Mouse (Mus musculus): Measurements from ENCODE around the gene Socs1. TPM values are rescaled to one million over a fixed set of nuclear protein-coding genes. Genes with fewer than 3 reads are reported as not detected.

Socs1 gene
- polyA plus RNA-seq, 1 experiment = 279 TPM

- H3K4me1 ChIP-seq (replicated peaks; ENCODE audit: control insufficient read depth, insufficient read depth, low read length) = peaks cover 53% of the 10 kb centered on the region
- WGBS = 1% methylated on average over 81 of the region's 81 CpGs
- TF ChIP-seq CTCF (IDR thresholded peaks at IDR 0.05; ENCODE audit: borderline replicate concordance, control insufficient read depth, extremely low read depth, insufficient read depth, low read length, poor library complexity) (no peak), POLR2A (IDR thresholded peaks at IDR 0.05; ENCODE audit: control insufficient read depth, extremely low read depth, insufficient read depth, low read length, poor library complexity) (no peak)
- peak overlapping the region; percentile 69 for H3K4me3 ChIP-seq (ENCODE audit: control insufficient read depth, insufficient read depth, low read length)
- peaks cover 25% of the 10 kb centered on the region for H3K36me3 ChIP-seq (ENCODE audit: control insufficient read depth, insufficient read depth, low read length)
- DNase-seq = peak; percentile 54
- H3K27me3 ChIP-seq (ENCODE audit: control insufficient read depth, insufficient read depth, low read length) = no peaks in the 10 kb centered on the region
- H3K27ac ChIP-seq (ENCODE audit: control insufficient read depth, insufficient read depth, low read length) = peak overlapping the region; percentile 63
These were observed 1.2 kb downstream of the Socs1 start for GRCm38 (mm10) chr16:10783883-10784792.

- Histone ChIP-seq H3K36me3 (ENCODE audit: control insufficient read depth, insufficient read depth, low read length) (peaks cover 25% of the 10 kb centered on the region), H3K27me3 (ENCODE audit: control insufficient read depth, insufficient read depth, low read length) (no peaks in the 10 kb centered on the region), H3K4me3 (ENCODE audit: control insufficient read depth, insufficient read depth, low read length) (peak overlapping the region; percentile 69), H3K4me1 (replicated peaks; ENCODE audit: control insufficient read depth, insufficient read depth, low read length) (peaks cover 46% of the 10 kb centered on the region), H3K27ac (ENCODE audit: control insufficient read depth, insufficient read depth, low read length) (peak overlapping the region; percentile 68)
- TF ChIP-seq POLR2A (IDR thresholded peaks at IDR 0.05; ENCODE audit: control insufficient read depth, extremely low read depth, insufficient read depth, low read length, poor library complexity) (no peak), CTCF (IDR thresholded peaks at IDR 0.05; ENCODE audit: borderline replicate concordance, control insufficient read depth, extremely low read depth, insufficient read depth, low read length, poor library complexity) (no peak)
- no peak for DNase-seq
- WGBS = 36% methylated on average over 8 of the region's 8 CpGs
These were observed 1.9 kb downstream of the Socs1 start for GRCm38 (mm10) chr16:10783451-10783850.

- WGBS = 0% methylated on average over 1 of the region's 1 CpGs
- peaks cover 25% of the 10 kb centered on the region for H3K36me3 ChIP-seq (ENCODE audit: control insufficient read depth, insufficient read depth, low read length)
- DNase-seq = no peak
- peak overlapping the region; percentile 68 for H3K27ac ChIP-seq (ENCODE audit: control insufficient read depth, insufficient read depth, low read length)
- no peaks in the 10 kb centered on the region for H3K27me3 ChIP-seq (ENCODE audit: control insufficient read depth, insufficient read depth, low read length)
- no peak for TF ChIP-seq POLR2A (IDR thresholded peaks at IDR 0.05; ENCODE audit: control insufficient read depth, extremely low read depth, insufficient read depth, low read length, poor library complexity)
- no peak for TF ChIP-seq CTCF (IDR thresholded peaks at IDR 0.05; ENCODE audit: borderline replicate concordance, control insufficient read depth, extremely low read depth, insufficient read depth, low read length, poor library complexity)
- peak overlapping the region; percentile 69 for H3K4me3 ChIP-seq (ENCODE audit: control insufficient read depth, insufficient read depth, low read length)
- H3K4me1 ChIP-seq (replicated peaks; ENCODE audit: control insufficient read depth, insufficient read depth, low read length) = peaks cover 43% of the 10 kb centered on the region
These were observed 2.2 kb downstream of the Socs1 start for GRCm38 (mm10) chr16:10783152-10783434.

GRCm38 (mm10) chr16:10782377-10783151 is 2.8 kb downstream of the Socs1 start:
- 19% methylated on average over 6 of the region's 6 CpGs for WGBS
- DNase-seq = no peak
- Histone ChIP-seq H3K36me3 (ENCODE audit: control insufficient read depth, insufficient read depth, low read length) (peaks cover 25% of the 10 kb centered on the region), H3K27me3 (ENCODE audit: control insufficient read depth, insufficient read depth, low read length) (no peaks in the 10 kb centered on the region), H3K4me3 (ENCODE audit: control insufficient read depth, insufficient read depth, low read length) (peak overlapping the region; percentile 69), H3K27ac (ENCODE audit: control insufficient read depth, insufficient read depth, low read length) (peak overlapping the region; percentile 68), H3K4me1 (replicated peaks; ENCODE audit: control insufficient read depth, insufficient read depth, low read length) (peaks cover 45% of the 10 kb centered on the region)
- TF ChIP-seq POLR2A (IDR thresholded peaks at IDR 0.05; ENCODE audit: control insufficient read depth, extremely low read depth, insufficient read depth, low read length, poor library complexity) (no peak), CTCF (IDR thresholded peaks at IDR 0.05; ENCODE audit: borderline replicate concordance, control insufficient read depth, extremely low read depth, insufficient read depth, low read length, poor library complexity) (no peak)

- Histone ChIP-seq H3K36me3 (ENCODE audit: control insufficient read depth, insufficient read depth, low read length) (peaks cover 25% of the 10 kb centered on the region), H3K27me3 (ENCODE audit: control insufficient read depth, insufficient read depth, low read length) (no peaks in the 10 kb centered on the region), H3K27ac (ENCODE audit: control insufficient read depth, insufficient read depth, low read length) (peak overlapping the region; percentile 68), H3K4me3 (ENCODE audit: control insufficient read depth, insufficient read depth, low read length) (peak overlapping the region; percentile 69), H3K4me1 (replicated peaks; ENCODE audit: control insufficient read depth, insufficient read depth, low read length) (peaks cover 40% of the 10 kb centered on the region)
- no peak for TF ChIP-seq CTCF (IDR thresholded peaks at IDR 0.05; ENCODE audit: borderline replicate concordance, control insufficient read depth, extremely low read depth, insufficient read depth, low read length, poor library complexity)
- TF ChIP-seq POLR2A (IDR thresholded peaks at IDR 0.05; ENCODE audit: control insufficient read depth, extremely low read depth, insufficient read depth, low read length, poor library complexity) = no peak
- peak; percentile 61 for DNase-seq
- 17% methylated on average over 9 of the region's 9 CpGs for WGBS
These were observed 3.4 kb downstream of the Socs1 start for GRCm38 (mm10) chr16:10781862-10782371.

GRCm38 (mm10) chr16:10780631-10781120 is 4.7 kb downstream of the Socs1 start:
- 68% methylated on average over 5 of the region's 5 CpGs for WGBS
- Histone ChIP-seq H3K36me3 (ENCODE audit: control insufficient read depth, insufficient read depth, low read length) (peaks cover 25% of the 10 kb centered on the region), H3K27ac (ENCODE audit: control insufficient read depth, insufficient read depth, low read length) (peak overlapping the region; percentile 47; the same call in 1 of the 2 replicates), H3K4me1 (replicated peaks; ENCODE audit: control insufficient read depth, insufficient read depth, low read length) (peaks cover 35% of the 10 kb centered on the region), H3K4me3 (ENCODE audit: control insufficient read depth, insufficient read depth, low read length) (no peak overlapping the region), H3K27me3 (ENCODE audit: control insufficient read depth, insufficient read depth, low read length) (no peaks in the 10 kb centered on the region)
- TF ChIP-seq CTCF (IDR thresholded peaks at IDR 0.05; ENCODE audit: borderline replicate concordance, control insufficient read depth, extremely low read depth, insufficient read depth, low read length, poor library complexity) (no peak), POLR2A (IDR thresholded peaks at IDR 0.05; ENCODE audit: control insufficient read depth, extremely low read depth, insufficient read depth, low read length, poor library complexity) (no peak)
- no peak for DNase-seq

All from thymus, adult 2 months (tissue).